Mouse (Mus musculus) splenic B cell, adult 2 months (primary cell): Measurements from ENCODE around the gene Samd14.
"Not testable (repeated sequence)": the region's sequence is repeated elsewhere in the genome, so short reads cannot be mapped to it uniquely, and the experiment has no call there.

Experiments
- DNase-seq: peaks from one replicate; pipeline ENCODE4 v3.0.0-alpha.2; 2011; ENCODE audit warnings: low read depth, low spot score
- H3K27me3 ChIP-seq: 2 replicates; pipeline ENCODE4 v1.6.1; 2012; ENCODE audit warnings: mild to moderate bottlenecking, low read length, moderate library complexity, mixed read lengths; ENCODE audit not compliant: control insufficient read depth, poor library complexity, insufficient read depth, severe bottlenecking
- H3K36me3 ChIP-seq: 2 replicates; pipeline ENCODE4 v1.6.1; 2012; ENCODE audit warnings: mild to moderate bottlenecking, low read length, moderate library complexity, mixed read lengths; ENCODE audit not compliant: control insufficient read depth, poor library complexity, insufficient read depth, severe bottlenecking

Samd14 gene

DNA sequence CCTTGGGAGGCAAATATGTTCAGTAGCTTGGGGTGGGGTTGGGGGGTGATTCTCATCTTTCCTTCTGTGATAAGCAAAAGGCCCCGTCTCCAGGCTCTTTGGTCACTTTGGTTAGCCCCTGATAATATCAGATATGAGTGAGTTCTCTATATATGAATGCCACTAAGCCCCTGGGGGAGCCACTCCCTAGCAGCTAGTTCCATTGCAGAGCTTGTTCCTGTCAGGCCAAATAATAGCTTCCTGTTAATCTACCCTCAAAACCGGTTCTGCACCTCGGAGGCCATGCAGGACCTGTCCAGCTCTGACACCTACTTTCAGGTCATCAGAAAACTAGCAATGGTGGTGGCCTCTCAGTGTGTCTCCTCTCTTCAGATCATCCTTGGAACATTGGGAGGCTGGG lies 2.3 kb upstream of the Samd14 start:
- no peak for DNase-seq
- Histone ChIP-seq H3K36me3 (0 out of 2 replicates have a peak, but pooled peaks cover under 1% of the 10 kb centered on the region), H3K27me3 (no peaks in the 10 kb centered on the region; the same call in none of the 2 replicates)

DNA sequence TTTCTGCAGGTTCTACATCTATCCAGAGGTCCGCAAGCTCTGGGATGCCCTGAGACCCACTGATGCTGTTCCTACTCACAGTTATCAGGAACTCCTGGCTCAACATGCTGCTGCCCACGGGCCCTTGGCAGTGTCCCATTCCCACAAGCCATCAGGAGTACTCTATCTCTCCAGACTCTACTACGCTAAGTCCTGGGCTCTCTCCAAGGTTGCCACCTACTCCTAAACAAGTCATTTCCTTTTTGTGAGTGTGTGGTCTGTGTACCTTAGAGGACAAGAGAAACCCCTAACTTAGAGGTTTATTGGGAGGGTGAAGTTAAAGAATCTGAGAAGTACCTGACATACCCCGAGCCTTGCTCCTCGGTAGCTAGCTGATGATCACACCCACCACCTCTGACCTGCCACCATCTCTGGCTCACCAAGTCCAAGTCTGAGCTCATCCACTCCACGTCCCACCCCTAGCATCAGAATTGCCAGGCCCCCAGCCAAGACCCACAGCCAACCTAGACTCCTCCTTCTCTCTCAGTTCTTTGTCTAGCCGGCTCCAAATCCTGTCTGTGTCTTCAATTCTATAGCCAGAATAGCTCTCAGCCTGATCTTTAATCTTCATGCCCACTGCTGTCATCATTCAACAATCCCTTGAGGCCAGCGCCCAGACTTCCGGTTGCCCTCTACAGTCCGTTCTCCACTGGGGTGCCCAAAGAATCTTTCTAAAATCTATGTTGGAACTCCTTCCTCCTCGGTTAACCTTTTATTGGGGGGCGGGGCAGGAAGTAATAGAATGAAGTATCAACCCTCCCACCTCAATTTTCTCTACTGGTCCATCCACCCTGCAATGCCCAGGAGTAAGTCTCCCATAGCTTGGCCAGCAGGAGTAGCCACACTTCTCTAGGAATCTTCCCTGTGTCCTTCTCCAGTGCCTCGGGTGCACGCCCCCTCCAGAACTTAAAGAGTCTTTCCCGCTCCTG lies 734 bp upstream of the Samd14 start:
- no peak for DNase-seq
- Histone ChIP-seq H3K36me3 (no peaks in the 10 kb centered on the region), H3K27me3 (no peaks in the 10 kb centered on the region; the same call in none of the 2 replicates)

DNA sequence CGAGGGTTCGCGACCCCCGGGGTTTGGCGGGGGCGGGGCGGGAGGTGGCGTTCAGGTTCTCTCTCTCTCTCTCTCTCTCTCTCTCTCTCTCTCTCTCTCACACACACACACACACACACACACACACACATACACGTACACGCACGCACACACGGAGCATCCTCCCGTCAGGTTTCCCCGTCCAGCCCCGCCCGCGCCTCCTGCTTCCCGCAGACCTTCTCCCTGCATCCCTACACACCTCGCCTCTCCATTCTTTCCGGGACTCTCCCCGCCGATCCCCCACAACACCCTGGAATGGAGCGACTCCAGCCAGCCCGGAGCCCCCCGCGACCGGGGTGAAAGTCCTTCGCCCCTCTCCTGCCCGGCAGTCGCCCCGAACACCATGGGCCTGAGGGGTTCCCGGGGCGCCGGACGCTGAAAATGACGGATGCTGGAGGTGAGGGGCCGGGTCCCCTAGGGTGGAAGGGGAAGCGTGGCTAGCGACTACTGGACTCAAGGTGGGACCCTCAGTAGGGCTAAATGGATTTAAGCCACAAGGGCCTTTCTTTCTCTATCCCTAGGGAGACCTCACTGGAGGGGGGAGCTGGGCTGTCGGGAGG lies 561 bp downstream of the Samd14 start:
- no peak for DNase-seq
- Histone ChIP-seq H3K27me3 (no peaks in the 10 kb centered on the region; the same call in none of the 2 replicates), H3K36me3 (no peaks in the 10 kb centered on the region)

DNA sequence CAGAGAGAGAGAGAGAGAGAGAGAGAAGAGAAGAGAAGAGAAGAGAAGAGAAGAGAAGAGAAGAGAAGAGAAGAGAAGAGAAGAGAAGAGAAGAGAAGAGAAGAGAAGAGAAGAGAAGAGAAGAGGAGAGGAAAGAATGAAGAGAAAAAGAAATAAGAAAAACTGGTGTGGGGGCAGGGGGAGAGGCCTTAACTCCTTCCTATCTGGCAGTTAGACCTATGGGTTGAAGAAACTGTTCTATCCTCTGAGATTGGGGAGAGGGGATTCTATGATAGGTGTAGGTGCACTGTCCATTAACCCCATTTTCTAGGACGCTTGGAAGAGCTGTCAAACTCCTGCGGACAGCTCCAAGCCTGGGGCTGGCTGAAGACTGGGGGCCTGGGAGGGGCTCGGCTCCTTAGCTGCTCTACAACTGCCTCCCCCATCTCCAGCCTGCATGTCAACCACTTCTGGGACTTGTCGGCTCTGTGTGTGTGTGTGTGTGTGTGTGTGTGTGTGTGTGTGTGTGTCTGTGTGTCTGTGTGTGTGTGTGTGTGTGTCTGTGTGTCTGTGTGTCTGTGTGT lies 1.2 kb downstream of the Samd14 start:
- H3K27me3 ChIP-seq, H3K36me3 ChIP-seq, DNase-seq: not testable (repeated sequence)

DNA sequence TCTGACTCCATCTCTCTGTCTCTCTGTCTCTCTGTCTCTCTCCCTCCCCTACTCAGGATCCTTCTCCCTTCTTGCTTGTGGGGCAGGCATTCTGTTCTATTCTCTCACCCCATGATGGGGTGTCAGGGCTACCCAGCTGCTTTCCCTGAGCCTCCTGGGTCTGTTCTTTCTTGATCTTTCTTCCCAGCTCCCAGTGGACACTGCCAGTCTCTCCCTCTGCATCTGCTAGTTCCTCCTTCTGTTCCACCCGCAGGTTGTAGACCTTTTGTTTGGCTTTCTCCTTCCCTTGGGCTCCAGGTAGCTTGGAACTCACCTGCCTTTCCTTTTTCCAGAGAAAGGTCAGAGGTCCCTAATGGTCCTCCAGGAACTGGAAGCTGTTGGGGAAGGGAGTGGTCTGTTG lies 1.7 kb downstream of the Samd14 start:
- DNase-seq: no peak
- H3K27me3 ChIP-seq: no peaks in the 10 kb centered on the region; the same call in none of the 2 replicates
- H3K36me3 ChIP-seq: no peaks in the 10 kb centered on the region

DNA sequence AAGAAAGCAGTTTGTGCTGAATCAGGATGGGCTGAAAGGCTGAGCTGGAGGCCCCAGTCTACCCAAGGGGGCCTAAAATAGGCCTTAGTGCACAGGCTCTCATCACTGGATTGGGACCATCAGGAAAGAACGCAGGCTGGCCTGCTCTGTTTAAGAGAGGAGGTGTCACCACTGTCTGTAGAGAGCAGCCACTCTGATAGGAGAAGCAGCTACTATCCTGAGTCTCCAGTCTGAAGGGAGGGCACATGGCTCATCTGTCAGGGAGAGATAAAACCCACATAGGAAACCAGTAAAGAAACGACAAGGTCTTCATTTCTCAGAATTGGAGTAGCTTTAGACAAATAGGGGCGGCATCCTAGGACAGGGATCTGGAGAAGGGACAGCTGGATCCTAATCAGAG lies 2.4 kb downstream of the Samd14 start:
- no peak for DNase-seq
- Histone ChIP-seq H3K36me3 (no peaks in the 10 kb centered on the region), H3K27me3 (no peaks in the 10 kb centered on the region; the same call in none of the 2 replicates)

DNA sequence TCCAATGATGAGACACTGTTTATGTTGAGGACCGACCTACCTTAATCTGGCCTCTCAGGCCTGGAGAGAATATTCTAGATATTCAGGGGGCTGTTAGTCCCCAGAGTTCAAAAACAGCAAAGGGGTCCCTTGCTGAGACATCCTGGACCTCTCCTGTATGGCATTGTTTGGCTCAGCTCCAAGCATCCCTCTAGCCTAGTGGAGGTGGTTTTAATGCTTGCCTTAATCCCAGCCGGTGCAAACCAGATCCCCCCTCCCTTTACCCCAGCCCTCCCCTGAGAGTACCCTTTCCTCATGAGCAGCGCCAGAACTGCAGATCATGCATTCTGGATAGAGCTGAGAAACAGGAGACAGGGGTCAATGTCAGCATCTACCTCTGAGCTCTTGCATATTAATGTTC lies 2.8 kb downstream of the Samd14 start:
- DNase-seq: no peak
- Histone ChIP-seq H3K27me3 (no peaks in the 10 kb centered on the region; the same call in none of the 2 replicates), H3K36me3 (no peaks in the 10 kb centered on the region)

DNA sequence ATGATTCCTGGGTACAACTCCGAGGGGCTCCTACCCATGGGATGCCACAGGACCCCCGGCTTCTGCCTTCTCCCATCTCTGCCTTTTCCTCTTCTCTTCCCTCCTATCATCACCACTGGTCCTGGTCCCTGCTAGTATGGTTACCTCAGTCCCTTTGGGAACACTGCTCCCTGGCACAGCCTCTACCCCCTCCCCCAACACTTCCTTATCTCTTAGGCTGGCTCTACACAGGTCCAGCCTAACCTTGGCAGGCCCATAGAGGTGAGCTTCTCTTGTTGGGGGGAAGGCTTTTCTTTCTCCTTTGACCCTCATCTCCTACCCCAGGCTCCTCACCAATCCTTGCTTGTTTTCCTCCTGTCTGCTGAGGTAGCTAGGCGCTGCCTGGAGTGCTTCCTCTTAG lies 5.8 kb downstream of the Samd14 start:
- no peak for DNase-seq
- H3K36me3 ChIP-seq: no peaks in the 10 kb centered on the region
- H3K27me3 ChIP-seq: no peaks in the 10 kb centered on the region; the same call in 1 of the 2 replicates

DNA sequence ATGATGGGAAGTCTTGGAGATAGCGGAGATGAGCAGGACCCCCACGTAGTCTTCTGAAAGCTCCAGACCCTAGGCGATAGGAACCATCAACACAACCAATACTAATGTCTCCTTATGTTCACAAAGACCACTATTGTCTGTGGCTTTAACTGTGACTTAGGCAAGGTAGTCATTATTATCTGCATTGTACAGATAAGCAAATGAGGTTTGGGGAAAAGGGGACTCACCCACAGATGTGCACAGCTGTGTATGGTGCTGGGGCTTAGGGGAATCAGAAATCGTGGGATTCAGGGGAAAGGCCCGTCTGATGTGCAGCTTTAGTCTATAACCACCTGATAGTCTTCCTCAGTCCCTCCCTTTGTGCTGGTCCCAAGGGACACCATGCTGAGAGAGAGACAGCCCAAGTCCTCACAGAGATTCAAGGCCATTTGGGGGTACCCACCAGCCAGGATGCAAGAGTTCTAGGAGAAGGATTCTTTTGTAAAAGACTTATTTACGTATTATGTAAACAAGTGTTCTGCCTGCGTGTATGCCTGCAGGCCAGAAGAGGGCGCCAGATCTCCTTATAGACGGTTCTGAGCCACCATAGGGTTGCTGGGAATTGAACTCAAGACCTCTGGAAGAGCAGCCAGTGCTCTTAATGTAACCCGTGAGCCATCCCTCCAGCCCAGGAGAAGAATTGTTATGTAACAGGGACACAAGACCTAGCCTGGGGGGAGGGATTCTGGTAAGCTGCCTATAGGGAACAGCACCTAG lies 12.7 kb downstream of the Samd14 start:
- peak; percentile 25 for DNase-seq

DNA sequence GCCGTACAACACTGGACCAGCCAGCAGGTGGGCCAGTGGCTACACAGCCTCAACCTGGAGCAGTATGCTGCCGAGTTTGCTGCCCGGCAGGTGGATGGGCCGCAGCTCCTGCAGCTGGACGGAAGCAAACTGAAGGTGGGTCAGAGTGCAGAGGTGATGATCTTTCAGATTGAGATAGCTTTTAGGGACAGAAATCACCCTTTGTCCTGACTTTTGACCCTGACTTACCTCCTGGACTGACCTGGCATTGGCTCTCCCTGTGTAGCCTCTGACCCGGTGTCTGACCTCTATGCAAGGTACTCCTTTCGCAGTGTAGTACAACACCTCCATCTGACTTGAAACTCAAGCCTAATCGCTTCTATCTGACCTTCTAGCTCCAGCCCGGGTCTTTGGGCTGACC lies 13.8 kb downstream of the Samd14 start:
- DNase-seq: no peak
- Histone ChIP-seq H3K27me3 (no peaks in the 10 kb centered on the region; the same call in 1 of the 2 replicates), H3K36me3 (no peaks in the 10 kb centered on the region)

More for the DNA sequence above, 12.7 kb downstream of the Samd14 start:
- Histone ChIP-seq H3K27me3 (no peaks in the 10 kb centered on the region; the same call in 1 of the 2 replicates), H3K36me3 (no peaks in the 10 kb centered on the region)

DNA sequence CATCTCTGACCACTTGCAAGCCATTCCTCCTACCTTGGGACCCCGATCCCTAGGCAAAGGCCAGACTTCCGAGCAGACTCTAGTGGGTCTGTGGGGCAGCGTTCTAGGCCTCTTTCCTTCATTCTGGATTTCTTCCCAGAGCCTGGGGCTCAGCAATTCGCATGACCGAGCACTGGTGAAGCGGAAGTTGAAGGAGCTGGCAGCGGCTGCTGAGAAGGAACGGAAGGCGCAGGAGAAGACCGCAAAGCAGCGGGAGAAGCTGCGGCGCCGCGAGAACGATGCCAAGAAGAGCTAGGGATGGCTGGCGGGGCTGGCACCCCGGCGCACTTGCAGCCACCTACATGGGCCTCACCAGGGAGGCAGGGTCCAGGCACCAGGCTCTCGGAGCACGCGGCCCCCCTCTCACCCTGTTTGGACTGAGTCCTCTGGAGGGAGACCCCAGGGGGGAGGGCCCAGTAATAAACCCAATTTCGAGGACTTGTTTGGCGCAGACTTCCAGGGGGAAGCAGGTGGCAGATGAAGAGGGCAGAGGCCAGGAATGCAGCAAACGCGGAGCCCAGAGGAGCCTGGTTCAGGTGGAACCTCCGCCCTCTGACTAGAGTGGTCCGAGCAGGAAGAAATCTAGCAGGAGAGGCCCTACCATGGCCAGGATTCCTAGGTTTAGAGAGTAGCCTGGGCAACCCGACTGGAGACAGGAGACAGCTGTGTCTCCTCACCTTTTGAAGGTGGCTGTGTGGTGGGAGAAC lies 14.9 kb downstream of the Samd14 start:
- Histone ChIP-seq H3K36me3 (no peaks in the 10 kb centered on the region), H3K27me3 (no peaks in the 10 kb centered on the region)
- DNase-seq: no peak

DNA sequence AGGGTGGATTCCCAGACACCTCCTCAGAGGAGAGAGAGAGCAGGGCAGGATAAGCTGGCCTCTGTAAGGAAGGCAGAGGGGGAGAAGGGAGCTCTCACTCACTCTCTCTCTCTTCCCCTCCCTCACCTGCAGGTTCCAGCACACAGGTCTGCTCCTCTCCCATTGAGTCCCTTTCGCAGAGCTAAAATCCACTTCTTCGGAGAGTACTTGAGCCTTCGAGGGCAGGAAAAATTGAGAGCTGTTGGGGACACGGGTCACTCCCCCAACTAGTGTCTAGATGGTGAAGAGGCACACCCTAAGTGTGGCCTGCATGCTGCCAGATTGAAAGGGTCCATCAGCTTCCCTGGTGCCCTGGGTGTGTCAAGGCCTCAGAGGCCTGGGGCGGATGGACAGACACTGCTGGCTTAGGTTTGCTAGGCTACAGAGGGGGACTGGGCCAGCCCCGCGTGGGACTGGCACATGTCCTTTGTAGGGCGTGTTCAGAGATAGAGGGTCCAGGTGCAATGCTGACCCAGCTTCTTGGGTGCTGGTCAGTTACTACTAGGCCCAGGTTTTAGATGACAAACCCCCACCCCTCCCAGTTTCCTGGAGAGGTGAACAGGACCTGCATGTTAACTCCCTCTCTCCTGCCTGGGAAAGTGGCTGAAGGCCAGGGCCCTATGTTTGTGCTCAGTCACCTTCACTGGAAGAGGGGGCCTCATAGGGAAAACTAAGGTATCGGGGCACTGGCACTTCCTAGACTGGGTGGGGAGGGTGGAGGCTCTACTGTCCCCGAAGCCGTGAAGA lies 15.7 kb downstream of the Samd14 start:
- H3K27me3 ChIP-seq: no peaks in the 10 kb centered on the region
- H3K36me3 ChIP-seq: no peaks in the 10 kb centered on the region
- no peak for DNase-seq

DNA sequence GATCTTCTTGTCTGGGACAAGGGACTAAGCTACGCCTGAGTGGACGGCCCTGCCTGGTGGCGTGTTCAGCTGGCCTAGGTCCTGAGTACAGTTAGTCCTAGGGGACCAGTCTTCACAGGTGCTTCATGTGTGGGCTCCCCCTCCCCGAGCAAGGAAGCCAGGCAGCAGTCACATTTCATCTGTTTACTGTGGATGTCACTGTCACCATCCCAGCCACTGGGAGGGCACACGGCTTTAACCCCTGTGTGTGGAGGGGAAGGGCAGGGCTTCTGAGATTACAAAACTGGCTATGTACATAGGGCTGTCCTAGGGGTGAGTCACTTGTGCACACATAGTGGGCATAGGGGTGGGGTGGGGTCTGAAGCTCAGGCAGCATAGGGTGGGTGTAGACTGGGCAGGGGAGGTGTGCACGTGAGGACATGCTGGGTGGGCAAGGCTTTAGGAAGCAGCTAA lies 16.4 kb downstream of the Samd14 start:
- Histone ChIP-seq H3K36me3 (no peaks in the 10 kb centered on the region), H3K27me3 (no peaks in the 10 kb centered on the region)
- no peak for DNase-seq
